Mouse (Mus musculus) stomach, postnatal 0 days (tissue): ENCODE results near the gene Ngef.
A peak's percentile ranks its signal among the peaks of the same experiment; 100 is the strongest.

ENCODE experiments used
- CTCF ChIP-seq: IDR thresholded peaks from 2 replicates; pipeline ENCODE4 v1.5.1; 2016; ENCODE audit warnings: antibody characterized with exemption, low read depth, mild to moderate bottlenecking, moderate library complexity
- EP300 ChIP-seq: optimal IDR thresholded peaks from 2 replicates; pipeline ENCODE3; 2016; ENCODE audit warnings: antibody characterized with exemption

- TF ChIP-seq CTCF, result peak; percentile 82
- TF ChIP-seq EP300, result no peak
These were observed 126.2 kb downstream of the Ngef start for GRCm38 (mm10) chr1:87447183-87448104.
